Mouse (Mus musculus): Measurements from ENCODE around the gene Trub1.
A peak's percentile ranks its signal among the peaks of the same experiment; 100 is the strongest.

Trub1 gene

DNA sequence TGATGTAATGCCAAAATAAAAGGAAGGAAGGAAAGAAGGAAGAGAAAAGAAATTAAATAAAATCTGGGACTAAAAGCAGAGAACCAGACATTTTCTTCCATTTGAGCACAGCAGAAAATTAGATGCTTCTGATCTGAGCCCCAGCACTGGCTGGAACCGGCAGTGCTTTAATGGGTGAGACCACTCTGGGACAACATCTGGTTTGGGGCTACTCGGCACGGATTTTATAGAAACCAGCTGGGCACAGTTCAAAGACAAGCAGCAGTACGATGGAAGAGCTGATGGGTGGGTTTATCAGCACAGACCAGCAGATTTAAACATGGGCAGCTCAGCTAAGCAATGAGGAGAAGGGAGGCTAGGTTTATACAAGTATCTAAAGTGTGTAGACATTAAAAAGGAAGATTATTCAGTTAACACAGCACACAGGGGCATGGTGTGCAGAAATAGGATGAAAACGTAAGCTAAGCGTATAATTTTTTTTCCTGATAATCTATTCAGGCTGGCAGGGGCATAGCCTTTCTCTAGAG, 46.2 kb downstream of the Trub1 start:
- no peak for DNase-seq

DNA sequence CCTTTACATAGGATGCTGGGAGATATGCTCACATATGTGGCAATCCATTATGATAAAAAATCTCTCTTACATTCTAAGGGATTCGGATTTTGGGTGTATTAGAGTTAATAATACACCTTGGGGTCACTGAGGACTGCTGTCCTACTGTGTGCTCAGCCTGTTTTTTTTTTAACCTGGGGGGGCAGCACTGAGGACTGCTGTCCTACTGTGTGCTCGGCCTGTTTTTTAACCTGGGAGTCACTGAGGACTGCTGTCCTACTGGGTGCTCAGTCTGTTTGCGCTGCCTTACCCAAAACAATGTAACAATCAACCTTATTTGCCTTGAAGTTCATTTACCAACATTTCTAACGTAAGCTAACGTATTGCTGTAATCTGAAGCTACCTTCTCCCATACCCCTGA, 47.5 kb downstream of the Trub1 start:
- DNase-seq = no peak

DNA sequence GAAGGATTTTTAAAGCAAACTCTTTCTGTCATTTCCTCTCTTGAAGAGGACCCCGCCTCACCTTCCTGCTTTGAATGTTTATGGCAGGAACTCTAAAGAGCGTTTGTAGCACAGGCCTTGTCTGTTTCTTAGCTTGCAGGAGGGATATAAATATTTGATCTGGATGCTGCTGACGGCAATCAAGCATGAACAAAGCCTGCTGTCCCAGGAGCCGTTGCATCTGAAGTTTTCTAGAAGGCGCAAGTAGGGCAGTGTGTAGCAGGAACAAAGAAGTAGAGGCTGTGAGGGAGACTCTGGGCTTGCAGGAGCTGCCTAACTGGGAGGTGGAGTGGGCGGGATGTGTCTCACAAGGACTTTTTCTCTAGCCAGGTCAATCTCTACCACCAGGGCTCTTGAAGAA, 50.4 kb downstream of the Trub1 start:
- DNase-seq = no peak

DNA sequence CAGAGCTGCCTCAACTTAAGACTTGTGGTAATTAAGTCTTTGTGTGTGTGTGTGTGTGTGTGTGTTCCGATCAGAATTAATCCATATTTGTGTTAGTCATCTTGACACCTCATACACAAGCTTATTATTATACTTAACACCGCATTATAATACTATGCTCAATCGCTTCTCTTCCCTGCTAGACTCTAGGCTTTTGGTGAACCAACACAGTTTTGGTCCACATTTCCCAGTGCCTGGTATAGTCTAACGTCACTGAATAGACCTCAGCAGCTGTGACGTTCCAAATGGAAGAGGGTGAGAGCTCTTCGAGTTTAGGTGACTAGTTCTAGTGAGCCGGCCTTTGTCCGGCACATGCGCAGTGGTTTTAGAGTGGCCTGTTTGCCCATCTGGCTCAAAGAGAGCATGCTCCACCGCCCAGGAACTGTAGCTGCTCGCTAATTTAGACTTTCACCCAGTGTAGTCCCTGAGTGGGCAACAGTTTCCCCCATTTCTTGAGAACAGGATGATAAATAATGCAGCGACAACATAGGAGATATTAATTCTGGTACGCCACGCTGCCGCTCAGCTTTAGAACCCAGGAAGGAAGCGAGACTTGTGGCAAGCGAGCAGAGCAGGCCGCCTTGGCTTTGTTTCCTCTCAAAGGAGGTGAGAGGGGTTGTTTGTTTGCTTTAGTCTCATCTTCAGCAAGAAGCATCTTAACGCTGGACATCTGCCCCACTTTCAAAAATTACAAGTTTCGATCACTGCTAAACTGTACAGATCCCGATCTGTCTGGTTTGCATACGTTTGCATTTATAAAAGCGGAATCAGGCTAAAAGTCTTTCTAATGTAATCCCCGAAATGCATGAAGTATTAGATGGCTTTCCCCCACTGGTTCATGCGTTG, 52.6 kb downstream of the Trub1 start:
- DNase-seq = no peak

DNA sequence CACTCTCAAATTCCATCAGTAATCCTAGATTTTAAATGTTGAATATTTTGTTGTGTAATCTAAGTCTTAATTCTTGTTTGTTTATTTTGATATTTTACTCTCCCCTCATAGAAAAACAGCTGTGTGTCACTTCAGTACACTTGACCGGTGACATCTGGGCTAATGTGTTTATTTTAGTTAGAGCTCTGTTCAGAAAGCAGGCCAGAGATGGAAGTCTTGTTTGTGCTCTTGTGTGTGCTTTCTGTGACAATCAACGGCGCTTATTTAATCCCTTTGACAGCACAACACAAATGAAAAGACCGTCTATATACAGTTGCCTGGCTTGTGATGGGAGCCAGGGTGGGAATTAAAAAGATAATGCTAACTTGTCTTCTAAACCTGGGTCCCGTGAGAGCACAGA, 53.9 kb downstream of the Trub1 start:
- no peak for DNase-seq

DNA sequence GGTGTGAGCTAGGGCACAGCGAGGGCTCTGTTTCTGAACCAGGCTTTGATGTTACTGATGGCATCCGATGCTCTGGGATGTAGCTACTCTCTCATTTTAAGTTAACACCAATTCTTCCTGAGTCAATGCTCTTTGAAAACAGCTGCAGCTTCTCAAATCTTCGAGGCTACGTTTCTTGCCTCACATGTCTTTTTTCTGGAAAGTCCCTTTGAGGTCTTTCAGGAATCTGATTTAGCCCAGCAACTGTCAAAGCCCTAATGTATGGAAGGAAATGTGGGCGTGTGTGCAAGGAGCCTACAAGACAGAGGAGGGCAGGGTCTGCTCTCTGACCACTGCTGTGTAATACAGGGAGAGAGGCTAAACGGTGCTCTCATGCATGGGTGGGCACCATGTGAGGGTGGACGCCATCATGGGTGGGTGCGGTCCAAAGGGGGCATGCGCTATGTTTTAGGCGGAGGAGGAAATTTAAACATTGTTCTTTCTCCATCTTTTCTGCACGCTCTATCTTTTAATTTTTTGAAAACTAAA, 55.6 kb downstream of the Trub1 start:
- DNase-seq = no peak

DNA sequence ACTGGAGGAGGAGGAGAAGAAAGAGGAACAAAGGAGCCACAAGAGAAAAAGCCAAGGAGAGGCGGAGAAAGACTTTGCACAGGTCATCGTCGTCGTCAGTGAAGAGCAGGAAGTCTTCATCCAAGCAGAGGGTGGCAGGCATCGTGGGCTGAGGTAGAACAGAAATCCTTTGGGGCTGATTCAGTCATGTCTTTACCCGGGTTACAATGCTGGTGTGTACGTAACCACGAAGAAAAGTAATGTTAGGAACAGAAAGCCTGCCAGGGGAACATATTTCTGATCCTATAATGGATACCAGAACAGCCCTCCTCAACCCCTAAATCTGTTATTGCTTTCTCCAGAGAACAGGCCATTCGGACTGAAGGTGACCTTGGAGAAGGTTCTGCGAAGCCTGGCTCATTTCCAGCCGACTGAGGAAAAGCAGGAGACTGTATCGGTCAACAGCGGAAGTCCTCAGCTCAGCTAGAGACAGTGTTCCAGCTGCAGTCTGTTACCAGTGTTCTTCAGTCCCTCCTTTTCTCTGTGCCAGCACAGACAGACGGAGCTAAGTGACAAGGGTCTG, 57.1 kb downstream of the Trub1 start:
- peak; percentile 85 for DNase-seq

DNA sequence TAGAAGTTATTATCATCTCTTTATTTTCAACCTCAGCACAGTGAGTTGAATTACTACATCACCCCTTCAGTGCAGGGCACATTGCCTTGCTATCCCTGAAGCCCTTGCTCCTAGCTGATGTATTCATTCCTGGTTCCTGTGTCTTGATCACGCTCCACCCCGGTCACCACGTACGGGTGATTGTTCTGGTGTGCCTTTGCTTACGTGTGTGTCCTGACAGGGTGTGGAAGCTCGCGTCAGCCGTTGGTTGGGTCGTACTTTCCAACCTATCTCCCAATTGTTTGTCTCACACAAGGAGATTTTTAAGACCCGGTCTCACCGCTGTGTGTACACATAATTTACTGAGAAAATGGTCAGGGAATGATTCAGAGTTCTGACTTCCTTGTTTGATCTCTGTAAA, 58.1 kb downstream of the Trub1 start:
- no peak for DNase-seq

DNA sequence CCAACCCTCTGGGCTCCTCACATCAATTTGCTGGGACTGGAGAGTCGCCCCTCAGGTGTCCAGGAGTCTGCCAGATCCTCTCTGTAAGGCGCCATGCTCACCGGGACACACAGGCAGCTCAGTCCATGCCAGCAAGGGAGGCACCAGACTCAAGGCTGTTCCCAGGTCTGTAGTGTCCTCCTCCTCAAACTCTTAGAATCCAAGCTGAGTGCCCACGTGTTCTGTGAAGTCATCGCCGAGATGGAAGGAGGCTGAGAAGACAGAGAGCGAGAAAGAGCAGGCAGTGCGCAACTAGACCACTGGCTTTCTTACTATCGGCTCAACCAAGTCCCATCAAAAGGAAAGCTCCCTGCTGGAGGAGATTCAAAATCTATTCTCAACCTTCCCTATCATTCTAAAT, 60.4 kb downstream of the Trub1 start:
- DNase-seq = no peak

DNA sequence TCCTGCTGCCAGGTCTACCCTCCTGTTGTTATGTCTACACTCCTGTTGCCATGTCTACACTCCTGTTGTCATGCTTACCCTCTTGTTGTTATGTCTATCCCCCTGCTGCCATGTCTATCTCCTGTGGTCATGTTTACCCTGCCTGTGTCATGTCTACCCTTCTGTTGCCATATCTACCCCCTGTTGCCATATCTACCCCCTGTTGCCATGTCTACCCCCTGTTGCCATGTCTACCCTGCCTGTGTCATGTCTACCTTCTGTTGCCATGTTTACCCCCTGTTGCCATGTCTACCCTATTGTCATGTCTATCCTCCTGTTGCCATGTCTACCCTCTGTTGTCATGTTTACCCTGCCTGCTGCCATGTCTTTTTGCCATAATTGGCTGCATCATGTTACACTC, 69.0 kb downstream of the Trub1 start:
- DNase-seq = no peak

DNA sequence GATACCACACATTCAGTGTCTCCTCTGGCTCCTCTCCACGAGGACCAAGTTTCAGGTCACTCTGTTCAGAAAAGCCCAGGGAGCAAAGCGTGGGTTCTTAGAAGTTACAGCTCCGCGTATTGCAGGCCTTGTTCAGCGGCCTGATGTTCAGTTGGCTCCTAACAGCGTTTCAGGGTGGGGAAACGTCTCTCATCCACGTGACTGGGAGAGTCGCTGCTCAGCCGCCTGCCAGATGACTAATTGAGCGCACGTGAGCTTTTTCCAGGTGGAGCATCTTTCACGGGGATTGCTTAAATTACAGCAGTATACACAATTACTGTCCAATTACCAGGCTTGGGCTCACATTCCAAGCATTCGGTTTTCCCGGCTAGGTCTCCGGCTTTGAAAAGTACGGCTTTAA, 70.7 kb downstream of the Trub1 start:
- DNase-seq = no peak

DNA sequence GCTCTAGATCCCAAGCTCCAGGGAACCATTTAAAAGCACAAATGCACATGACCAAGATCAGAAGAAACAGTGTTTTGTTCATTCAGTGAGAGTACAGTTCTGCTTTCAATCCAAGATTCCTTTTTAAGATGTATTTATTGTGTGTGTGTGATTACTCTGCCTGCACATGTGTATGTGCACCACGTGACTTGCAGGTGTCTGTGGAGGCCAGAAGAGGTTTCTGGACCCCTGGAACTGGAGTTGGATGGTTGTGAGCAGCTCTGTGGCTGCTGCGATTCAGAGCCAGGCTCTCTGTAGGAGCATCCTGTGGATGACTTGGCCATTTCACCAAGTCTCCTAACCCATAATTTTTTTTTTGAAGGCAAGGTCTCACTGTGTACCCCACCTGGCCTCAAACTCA, 73.0 kb downstream of the Trub1 start:
- no peak for DNase-seq

DNA sequence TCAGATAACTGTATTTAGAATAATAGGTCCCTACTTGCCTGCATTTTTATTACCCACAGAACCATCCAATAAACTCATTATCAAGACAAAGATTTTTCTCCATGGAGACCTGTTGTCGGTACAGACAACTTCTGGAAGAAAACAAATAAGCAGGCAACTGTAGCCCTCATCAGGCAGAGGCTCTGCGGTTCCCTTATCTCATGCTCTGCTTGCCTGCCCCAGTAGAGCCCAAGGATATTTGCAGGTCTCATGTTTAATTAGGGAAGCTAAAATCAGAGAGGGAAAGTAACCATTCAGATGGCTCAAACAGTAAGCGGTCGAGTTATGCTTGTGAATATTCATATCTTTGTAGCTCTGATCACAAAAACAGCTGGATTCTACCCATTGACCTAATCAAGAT, 77.5 kb downstream of the Trub1 start:
- no peak for DNase-seq

DNA sequence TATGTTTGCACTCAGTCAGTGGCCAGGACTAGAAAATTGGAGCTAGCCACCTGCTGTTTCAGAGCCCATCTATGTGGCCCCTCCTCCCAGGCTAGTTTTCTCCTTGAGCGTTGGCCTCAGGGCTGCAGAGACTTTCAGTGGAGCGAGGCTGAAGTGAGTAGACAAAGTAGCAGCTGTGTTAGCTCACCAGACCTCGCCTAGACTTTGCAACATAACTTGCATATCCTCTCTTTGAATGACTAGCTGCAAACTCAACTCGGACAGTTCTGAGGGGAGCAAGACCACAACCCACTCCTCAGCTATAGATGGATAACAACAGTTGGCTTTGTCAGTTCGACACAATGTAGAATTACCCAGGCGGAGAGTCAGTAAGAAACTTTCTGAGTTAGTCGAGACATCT, 81.5 kb downstream of the Trub1 start:
- DNase-seq = peak; percentile 32

DNA sequence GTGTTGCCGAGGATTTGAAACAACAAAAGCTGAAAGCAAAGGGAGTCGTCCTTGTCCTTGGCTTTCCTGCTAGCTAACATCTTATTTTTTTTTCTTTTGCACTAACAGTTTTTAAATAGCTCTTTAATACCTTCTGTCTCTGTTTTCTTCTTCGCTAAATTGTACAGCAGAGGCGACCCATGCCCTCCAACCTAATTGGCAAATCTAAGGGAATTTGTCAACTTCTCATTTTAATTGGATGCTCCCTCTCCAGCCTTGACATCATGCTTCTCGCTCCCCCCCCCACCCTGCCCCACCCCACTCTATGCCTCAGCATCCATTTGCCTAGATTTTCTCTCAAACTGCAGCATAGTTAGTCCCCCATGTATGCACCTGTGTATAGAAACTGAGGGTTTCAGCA, 83.8 kb downstream of the Trub1 start:
- no peak for DNase-seq

DNA sequence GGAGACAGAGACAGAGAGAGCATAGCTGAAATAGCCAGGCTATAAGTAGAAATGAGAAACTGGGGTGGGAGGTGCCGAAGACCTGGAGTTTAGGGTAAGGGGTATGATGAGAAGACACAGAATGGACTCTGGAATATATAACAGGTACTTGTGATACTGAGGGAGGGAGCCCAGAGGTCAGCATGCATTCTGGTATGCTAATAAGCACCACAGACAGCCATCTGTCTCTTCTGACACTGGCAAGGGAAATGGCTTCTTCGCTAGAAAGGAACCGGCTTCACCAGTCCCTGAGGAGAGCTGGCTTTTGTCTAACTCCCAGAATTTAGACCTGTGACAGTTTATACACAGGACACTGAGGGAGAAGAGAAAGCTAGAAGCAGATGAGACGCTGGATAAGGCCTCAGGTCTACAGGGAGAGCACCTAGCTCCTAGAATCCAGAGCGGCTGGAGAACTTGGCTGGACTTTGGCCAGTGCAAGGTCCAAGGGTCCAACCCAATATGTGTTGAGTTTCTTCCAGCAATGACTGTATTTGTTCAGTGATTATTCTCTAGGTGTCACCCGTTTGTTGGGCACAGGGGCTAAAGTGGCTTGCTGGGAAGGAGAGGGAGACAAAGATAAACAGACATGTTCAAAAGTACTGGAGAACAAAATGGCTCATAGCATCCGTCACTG, 84.9 kb downstream of the Trub1 start:
- DNase-seq = peak; percentile 40

DNA sequence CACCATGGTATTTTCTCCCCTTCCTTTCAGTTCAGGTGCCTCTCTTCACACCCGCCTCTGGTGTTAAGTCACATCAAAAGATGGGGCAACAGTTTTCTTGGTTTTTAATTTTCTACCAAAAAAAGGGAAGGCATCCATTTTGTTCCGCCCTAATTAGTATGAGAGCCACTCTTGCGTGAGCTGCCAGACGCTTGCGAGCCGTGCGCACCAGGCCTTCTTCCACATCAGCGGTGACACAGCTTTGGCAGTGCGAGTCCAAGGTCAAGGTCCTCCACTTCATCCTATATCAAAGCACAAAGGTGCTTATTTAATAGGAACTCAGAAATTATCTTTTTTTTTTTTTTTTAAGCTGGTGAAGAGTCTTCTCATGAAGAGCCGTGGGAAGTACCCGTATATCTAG, 87.4 kb downstream of the Trub1 start:
- DNase-seq = no peak

Data from kidney, postnatal 10 days (tissue).